Mouse (Mus musculus) mouse trophoblast stem cell (cell line): Measurements from ENCODE around the gene Atat1.
"Not testable (repeated sequence)": the region's sequence is repeated elsewhere in the genome, so short reads cannot be mapped to it uniquely, and the experiment has no call there.

Source experiments
- in situ Hi-C, 2 experiments: fragments of 300-500 bp; cut with MseI, MboI; formaldehyde crosslinking; loops; 2 replicates in 1 of 2; 3 replicates in 1 of 2; pipeline ENCODE4 v1.15.1; 2025

Atat1 gene

GRCm38 (mm10) chr17:35909919-35910369 is at the start of gene Atat1:
TSS of gene Atat1 (minus strand) at chr17:35910075.
- in situ Hi-C loops = no loop called here

- in situ Hi-C loops = no loop called here
These were observed 48.8 kb upstream of the Atat1 start for GRCm38 (mm10) chr17:35958533-35959223.

GRCm38 (mm10) chr17:35954665-35955064 is 44.8 kb upstream of the Atat1 start:
- in situ Hi-C loops = no loop called here

GRCm38 (mm10) chr17:35952559-35952958 is 42.7 kb upstream of the Atat1 start:
- in situ Hi-C loops = not testable (repeated sequence)

GRCm38 (mm10) chr17:35950946-35951345 is 41.1 kb upstream of the Atat1 start:
- in situ Hi-C loops = not testable (repeated sequence)

GRCm38 (mm10) chr17:35939941-35940340 is 30.1 kb upstream of the Atat1 start:
- in situ Hi-C loops = loop anchor here (5.0 kb wide), 1 partner anchor 52 kb away; no protein-coding TSS in a partner anchor

- in situ Hi-C loops = loop anchor here (5.0 kb wide), 1 partner anchor 53 kb away; no protein-coding TSS in a partner anchor
These were observed 29.2 kb upstream of the Atat1 start for GRCm38 (mm10) chr17:35939108-35939507.

GRCm38 (mm10) chr17:35937700-35938348 is 27.9 kb upstream of the Atat1 start:
- in situ Hi-C loops = loop anchor here (5.0 kb wide), 1 partner anchor 54 kb away; no protein-coding TSS in a partner anchor

GRCm38 (mm10) chr17:35935763-35936162 is 25.9 kb upstream of the Atat1 start:
- in situ Hi-C loops = loop anchor here (5.0 kb wide), 1 partner anchor 57 kb away; no protein-coding TSS in a partner anchor

- in situ Hi-C loops = no loop called here
These were observed 22.7 kb upstream of the Atat1 start for GRCm38 (mm10) chr17:35932608-35933007.

- in situ Hi-C loops = no loop called here
These were observed 20.8 kb upstream of the Atat1 start for GRCm38 (mm10) chr17:35930627-35931026.

- in situ Hi-C loops = no loop called here
These were observed 19.7 kb upstream of the Atat1 start for GRCm38 (mm10) chr17:35929534-35929933.

GRCm38 (mm10) chr17:35927471-35927870 is 17.6 kb upstream of the Atat1 start:
- in situ Hi-C loops = no loop called here

- in situ Hi-C loops = no loop called here
These were observed 13.4 kb upstream of the Atat1 start for GRCm38 (mm10) chr17:35923281-35923680.

- in situ Hi-C loops = no loop called here
These were observed 12.7 kb upstream of the Atat1 start for GRCm38 (mm10) chr17:35922566-35922965.

GRCm38 (mm10) chr17:35921710-35922109 is 11.8 kb upstream of the Atat1 start:
- in situ Hi-C loops = no loop called here

- in situ Hi-C loops = no loop called here
These were observed 11.1 kb upstream of the Atat1 start for GRCm38 (mm10) chr17:35920862-35921562.

GRCm38 (mm10) chr17:35920384-35920783 is 10.5 kb upstream of the Atat1 start:
- in situ Hi-C loops = no loop called here

- in situ Hi-C loops = no loop called here
These were observed 10.0 kb upstream of the Atat1 start for GRCm38 (mm10) chr17:35919864-35920301.

GRCm38 (mm10) chr17:35919060-35919715 is 9.3 kb upstream of the Atat1 start:
- in situ Hi-C loops = no loop called here

- in situ Hi-C loops = no loop called here
These were observed 8.6 kb upstream of the Atat1 start for GRCm38 (mm10) chr17:35918276-35919059.
